Mouse (Mus musculus) forebrain, embryonic 15.5 days (tissue): ENCODE measurements around the gene Thap3. TPM values are rescaled to one million over a fixed set of nuclear protein-coding genes. Genes with fewer than 3 reads are reported as not detected.
"Not testable (repeated sequence)": the region's sequence is repeated elsewhere in the genome, so short reads cannot be mapped to it uniquely, and the experiment has no call there.

ENCODE experiments used
- ATAC-seq: fragments of 200-750 bp; cut with Nextera tagmentation; replicated peaks from 2 replicates; pipeline ENCODE4 v1.8.0; 2017; ENCODE audit warnings: mild to moderate bottlenecking, moderate TSS enrichment, moderate library complexity
- H3K27ac ChIP-seq: fragments of 300-500 bp; sonication (generic); replicated peaks from 2 replicates; pipeline ENCODE4 v1.5.1; 2015; ENCODE audit warnings: mild to moderate bottlenecking, inconsistent platforms
- H3K27me3 ChIP-seq: fragments of 300-500 bp; sonication (generic); 2 replicates; pipeline ENCODE4 v1.6.1; 2015; ENCODE audit warnings: inconsistent platforms
- H3K36me3 ChIP-seq: fragments of 300-500 bp; sonication (generic); 2 replicates; pipeline ENCODE4 v1.6.1; 2015; ENCODE audit warnings: mild to moderate bottlenecking, inconsistent platforms
- H3K4me1 ChIP-seq: fragments of 300-500 bp; sonication (generic); 2 replicates; pipeline ENCODE4 v1.6.1; 2015; ENCODE audit warnings: inconsistent platforms
- H3K4me2 ChIP-seq: fragments of 300-500 bp; sonication (generic); replicated peaks from 2 replicates; pipeline ENCODE4 v1.6.1; 2015; ENCODE audit warnings: mild to moderate bottlenecking, inconsistent platforms
- H3K4me3 ChIP-seq: fragments of 300-500 bp; sonication (generic); 2 replicates; pipeline ENCODE4 v1.5.1; 2015; ENCODE audit warnings: mild to moderate bottlenecking, inconsistent platforms
- H3K9ac ChIP-seq: fragments of 300-500 bp; sonication (generic); replicated peaks from 2 replicates; pipeline ENCODE4 v1.6.1; 2015; ENCODE audit warnings: mild to moderate bottlenecking, inconsistent platforms
- H3K9me3 ChIP-seq: fragments of 300-500 bp; sonication (generic); 2 replicates; pipeline ENCODE4 v1.6.1; 2016; ENCODE audit warnings: inconsistent platforms
- WGBS: fragments of 180-500 bp; shearing (Covaris S2); methylation state at CpG from one replicate; pipeline ENCODE4 v1.1.7; 2015; ENCODE audit warnings: mixed read lengths; 5-methylcytosine and 5-hydroxymethylcytosine counted together
- polyA plus RNA-seq: library from polyadenylated mRNA; unstranded; fragments of >200 nt; fragmentation: Nextera tagmentation; extraction: Ambion mirVana; gene quantifications from 2 replicates; pipeline ENCODE4 v1.2.1, GENCODE M21; 2015

The Thap3 gene
- polyA plus RNA-seq: 41.4 and 41.6 TPM in 2 replicates

- ATAC-seq: peak; percentile 82
These were observed at the start of gene Thap3 for GRCm38 (mm10) chr4:151988342-151989109. Gene Thap3, minus strand, starts transcription at chr4:151988997.

GRCm38 (mm10) chr4:152038225-152038984 is 49.6 kb upstream of the Thap3 start, which contains the start of gene Tas1r1:
Gene Tas1r1, minus strand, starts transcription at chr4:152038568.
- Histone ChIP-seq H3K27me3 (no peaks in the 10 kb centered on the region), H3K4me2 (peak within 1 kb of the TSS; percentile 94), H3K4me3 (peak within 1 kb of the TSS; percentile 100), H3K36me3 (peaks cover 25% of the 10 kb centered on the region), H3K4me1 (peaks cover 15% of the 10 kb centered on the region), H3K9me3 (no peaks in the 10 kb centered on the region), H3K27ac (peak within 1 kb of the TSS; percentile 48), H3K9ac (peak within 1 kb of the TSS; percentile 79)
- WGBS: 53% methylated on average over 10 of the region's 10 CpGs
- ATAC-seq: 0 out of 2 replicates have a peak, but pooled peaks have one; percentile 9

More at GRCm38 (mm10) chr4:151988342-151989109, at the start of gene Thap3:
- peak within 1 kb of the TSS; percentile 84 for H3K27ac ChIP-seq
- peak within 1 kb of the TSS; percentile 57 for H3K4me3 ChIP-seq
- no peaks in the 10 kb centered on the region for H3K9me3 ChIP-seq
- peak within 1 kb of the TSS; percentile 67 for H3K4me2 ChIP-seq
- peaks cover 25% of the 10 kb centered on the region for H3K4me1 ChIP-seq
- peaks cover 23% of the 10 kb centered on the region for H3K36me3 ChIP-seq
- WGBS: 1% methylated on average over 54 of the region's 54 CpGs
- H3K9ac ChIP-seq: peak within 1 kb of the TSS; percentile 92
- H3K27me3 ChIP-seq: no peaks in the 10 kb centered on the region

GRCm38 (mm10) chr4:152036464-152036863 is 47.7 kb upstream of the Thap3 start:
- H3K4me3 ChIP-seq, H3K27me3 ChIP-seq, H3K9me3 ChIP-seq, ATAC-seq, H3K27ac ChIP-seq, H3K9ac ChIP-seq, H3K4me2 ChIP-seq, H3K36me3 ChIP-seq: not testable (repeated sequence)
- WGBS: 90% methylated on average over 6 of the region's 6 CpGs
- peaks cover 15% of the 10 kb centered on the region for H3K4me1 ChIP-seq

GRCm38 (mm10) chr4:152032922-152033321 is 44.1 kb upstream of the Thap3 start:
- no peak overlapping the region for H3K4me3 ChIP-seq
- no peak for ATAC-seq

GRCm38 (mm10) chr4:152029997-152030396 is 41.2 kb upstream of the Thap3 start:
- 62% methylated on average over 4 of the region's 4 CpGs for WGBS

More at GRCm38 (mm10) chr4:152032922-152033321, 44.1 kb upstream of the Thap3 start:
- no peak overlapping the region for H3K27ac ChIP-seq
- no peak overlapping the region for H3K9ac ChIP-seq
- H3K9me3 ChIP-seq: no peaks in the 10 kb centered on the region
- H3K36me3 ChIP-seq: no peaks in the 10 kb centered on the region
- H3K4me1 ChIP-seq: peaks cover 17% of the 10 kb centered on the region
- no peaks in the 10 kb centered on the region for H3K27me3 ChIP-seq
- no peak overlapping the region for H3K4me2 ChIP-seq
- WGBS: 86% methylated on average over 13 of the region's 13 CpGs

GRCm38 (mm10) chr4:152029087-152029486 is 40.3 kb upstream of the Thap3 start:
- H3K4me2 ChIP-seq: no peak overlapping the region; the same call in 1 of the 2 replicates
- no peak for ATAC-seq
- H3K36me3 ChIP-seq: no peaks in the 10 kb centered on the region
- H3K9ac ChIP-seq: no peak overlapping the region
- H3K27ac ChIP-seq: no peak overlapping the region
- no peaks in the 10 kb centered on the region for H3K9me3 ChIP-seq
- H3K27me3 ChIP-seq: no peaks in the 10 kb centered on the region
- H3K4me1 ChIP-seq: peaks cover 48% of the 10 kb centered on the region
- H3K4me3 ChIP-seq: no peak overlapping the region
- WGBS: 49% methylated on average over 5 of the region's 5 CpGs

More at GRCm38 (mm10) chr4:152029997-152030396, 41.2 kb upstream of the Thap3 start:
- Histone ChIP-seq H3K27me3 (no peaks in the 10 kb centered on the region), H3K36me3 (no peaks in the 10 kb centered on the region), H3K4me2 (no peak overlapping the region), H3K9ac (no peak overlapping the region), H3K4me1 (peaks cover 39% of the 10 kb centered on the region), H3K9me3 (no peaks in the 10 kb centered on the region), H3K4me3 (no peak overlapping the region), H3K27ac (no peak overlapping the region)
- no peak for ATAC-seq

GRCm38 (mm10) chr4:152028456-152028855 is 39.7 kb upstream of the Thap3 start:
- peaks cover 52% of the 10 kb centered on the region for H3K4me1 ChIP-seq
- peak overlapping the region; percentile 81 for H3K9ac ChIP-seq
- H3K36me3 ChIP-seq: 0 out of 2 replicates have a peak, but pooled peaks cover 1% of the 10 kb centered on the region
- ATAC-seq: no peak
- peak overlapping the region; percentile 91 for H3K4me3 ChIP-seq
- H3K4me2 ChIP-seq: peak overlapping the region; percentile 98
- 0 out of 2 replicates have a peak overlapping the region, but pooled peaks have one; percentile 66 for H3K27ac ChIP-seq
- WGBS: 66% methylated on average over 15 of the region's 15 CpGs
- no peaks in the 10 kb centered on the region for H3K9me3 ChIP-seq
- no peaks in the 10 kb centered on the region for H3K27me3 ChIP-seq

GRCm38 (mm10) chr4:152027524-152027923 is 38.7 kb upstream of the Thap3 start, which contains the start of gene Zbtb48:
Gene Zbtb48, minus strand, starts transcription at chr4:152027671.
- H3K36me3 ChIP-seq: peaks cover 10% of the 10 kb centered on the region; the same call in 1 of the 2 replicates
- peak within 1 kb of the TSS; percentile 81 for H3K9ac ChIP-seq
- H3K4me2 ChIP-seq: peak within 1 kb of the TSS; percentile 98
- H3K4me1 ChIP-seq: peaks cover 52% of the 10 kb centered on the region
- peak within 1 kb of the TSS; percentile 91 for H3K4me3 ChIP-seq
- no peaks in the 10 kb centered on the region for H3K27me3 ChIP-seq
- under 1% methylated on average over 35 of the region's 35 CpGs for WGBS
- peak; percentile 99 for ATAC-seq
- no peaks in the 10 kb centered on the region for H3K9me3 ChIP-seq
- peak within 1 kb of the TSS; percentile 68 for H3K27ac ChIP-seq

GRCm38 (mm10) chr4:152026751-152027508 is 38.1 kb upstream of the Thap3 start:
- H3K4me1 ChIP-seq: peaks cover 52% of the 10 kb centered on the region
- H3K9ac ChIP-seq: peak overlapping the region; percentile 81
- no peak for ATAC-seq
- H3K27me3 ChIP-seq: no peaks in the 10 kb centered on the region
- H3K9me3 ChIP-seq: no peaks in the 10 kb centered on the region
- H3K27ac ChIP-seq: peak overlapping the region; percentile 68
- peak overlapping the region; percentile 98 for H3K4me2 ChIP-seq
- H3K4me3 ChIP-seq: peak overlapping the region; percentile 91
- H3K36me3 ChIP-seq: peaks cover 13% of the 10 kb centered on the region; the same call in 1 of the 2 replicates
- WGBS: 1% methylated on average over 41 of the region's 41 CpGs

GRCm38 (mm10) chr4:152024525-152024924 is 35.7 kb upstream of the Thap3 start:
- Histone ChIP-seq H3K9ac (no peak overlapping the region), H3K4me2 (no peak overlapping the region), H3K9me3 (no peaks in the 10 kb centered on the region), H3K27me3 (no peaks in the 10 kb centered on the region), H3K27ac (no peak overlapping the region), H3K36me3 (peaks cover 38% of the 10 kb centered on the region), H3K4me3 (no peak overlapping the region), H3K4me1 (peaks cover 45% of the 10 kb centered on the region)
- no peak for ATAC-seq
- 95% methylated on average over 11 of the region's 11 CpGs for WGBS

- ATAC-seq: no peak
- Histone ChIP-seq H3K4me1 (peaks cover 33% of the 10 kb centered on the region), H3K4me2 (no peak overlapping the region), H3K27ac (no peak overlapping the region), H3K36me3 (peaks cover 45% of the 10 kb centered on the region), H3K4me3 (no peak overlapping the region), H3K9ac (no peak overlapping the region), H3K9me3 (no peaks in the 10 kb centered on the region), H3K27me3 (no peaks in the 10 kb centered on the region)
- 89% methylated on average over 8 of the region's 8 CpGs for WGBS
These were observed 33.7 kb upstream of the Thap3 start for GRCm38 (mm10) chr4:152022506-152022905.
